Mouse (Mus musculus) testis, adult 2 months (tissue): Measurements from ENCODE around the gene Ogfod2. TPM values are rescaled to one million over a fixed set of nuclear protein-coding genes. Genes with fewer than 3 reads are reported as not detected.

Experiments used
- H3K27ac ChIP-seq: fragments of 200-500 bp; 2 replicates; pipeline ENCODE4 v1.5.1; 2012; ENCODE audit warnings: low read depth, low read length; ENCODE audit not compliant: control insufficient read depth, insufficient read depth
- H3K27me3 ChIP-seq: fragments of 200-500 bp; 2 replicates; pipeline ENCODE4 v1.6.1; 2012; ENCODE audit warnings: mild to moderate bottlenecking, low read length, moderate library complexity; ENCODE audit not compliant: control insufficient read depth, insufficient read depth
- H3K36me3 ChIP-seq: fragments of 200-500 bp; 2 replicates; pipeline ENCODE4 v1.6.1; 2012; ENCODE audit warnings: mild to moderate bottlenecking, low read length; ENCODE audit not compliant: control insufficient read depth, insufficient read depth
- H3K4me1 ChIP-seq: fragments of 200-500 bp; 2 replicates; pipeline ENCODE4 v1.6.1; 2012; ENCODE audit warnings: low read length; ENCODE audit not compliant: control insufficient read depth, insufficient read depth
- H3K4me3 ChIP-seq: fragments of 200-500 bp; 2 replicates; pipeline ENCODE4 v1.5.1; 2012; ENCODE audit warnings: low read depth, mild to moderate bottlenecking, low read length, moderate library complexity, mixed read lengths; ENCODE audit not compliant: control insufficient read depth
- CTCF ChIP-seq: fragments of 200-500 bp; IDR thresholded peaks from 2 replicates; pipeline ENCODE4 v1.5.1; 2012; ENCODE audit warnings: low read depth, mild to moderate bottlenecking, inconsistent platforms, low read length, moderate library complexity; ENCODE audit not compliant: control insufficient read depth, insufficient read depth, insufficient replicate concordance
- POLR2A ChIP-seq: fragments of 200-500 bp; IDR thresholded peaks from 2 replicates; pipeline ENCODE4 v1.6.1; 2012; ENCODE audit warnings: low read depth, mild to moderate bottlenecking, inconsistent platforms, low read length, moderate library complexity; ENCODE audit not compliant: control insufficient read depth
- polyA plus RNA-seq: library from polyadenylated mRNA; depleted of rRNA; stranded (reverse); fragments of >200 nt; gene quantifications from 2 replicates; pipeline ENCODE4 v1.2.3, GENCODE M21; 2012

Gene Ogfod2
- polyA plus RNA-seq, 1 experiment: 50.9 TPM

GRCm38 (mm10) chr5:124111077-124111741, 888 bp upstream of the Ogfod2 start:
- no peaks in the 10 kb centered on the region for H3K27me3 ChIP-seq
- no peak for TF ChIP-seq POLR2A
- TF ChIP-seq CTCF: peak; percentile 93; the same call in 1 of the 2 replicates
- H3K27ac ChIP-seq: peak overlapping the region; percentile 98

GRCm38 (mm10) chr5:124112531-124112930, 434 bp downstream of the Ogfod2 start:
- TF ChIP-seq POLR2A: no peak
- TF ChIP-seq CTCF: peak; percentile 0; the same call in 1 of the 2 replicates
- peak overlapping the region; percentile 97 for H3K4me3 ChIP-seq
- no peaks in the 10 kb centered on the region for H3K27me3 ChIP-seq
- H3K4me1 ChIP-seq: peaks cover 21% of the 10 kb centered on the region
- no peaks in the 10 kb centered on the region for H3K36me3 ChIP-seq
- H3K27ac ChIP-seq: peak overlapping the region; percentile 64

More at GRCm38 (mm10) chr5:124111077-124111741, 888 bp upstream of the Ogfod2 start:
- H3K4me1 ChIP-seq: peaks cover 13% of the 10 kb centered on the region
- peak overlapping the region; percentile 97 for H3K4me3 ChIP-seq
- H3K36me3 ChIP-seq: no peaks in the 10 kb centered on the region

GRCm38 (mm10) chr5:124113030-124113429, 933 bp downstream of the Ogfod2 start:
- Histone ChIP-seq H3K27ac (peak overlapping the region; percentile 64), H3K4me1 (peaks cover 21% of the 10 kb centered on the region), H3K27me3 (no peaks in the 10 kb centered on the region), H3K36me3 (no peaks in the 10 kb centered on the region), H3K4me3 (peak overlapping the region; percentile 97)
- TF ChIP-seq POLR2A: no peak
- TF ChIP-seq CTCF: peak; percentile 31; the same call in 1 of the 2 replicates

GRCm38 (mm10) chr5:124114276-124115025, 2.4 kb downstream of the Ogfod2 start:
- Histone ChIP-seq H3K4me1 (peaks cover 21% of the 10 kb centered on the region), H3K4me3 (no peak overlapping the region), H3K27me3 (no peaks in the 10 kb centered on the region), H3K36me3 (no peaks in the 10 kb centered on the region), H3K27ac (no peak overlapping the region)
- TF ChIP-seq POLR2A: no peak
- no peak for TF ChIP-seq CTCF

- TF ChIP-seq CTCF (no peak), POLR2A (no peak)
- no peaks in the 10 kb centered on the region for H3K36me3 ChIP-seq
- H3K27me3 ChIP-seq: no peaks in the 10 kb centered on the region
- H3K4me1 ChIP-seq: peaks cover 21% of the 10 kb centered on the region
- peak overlapping the region; percentile 95 for H3K4me3 ChIP-seq
- no peak overlapping the region for H3K27ac ChIP-seq
These were observed 3.4 kb downstream of the Ogfod2 start for GRCm38 (mm10) chr5:124115531-124115930.

GRCm38 (mm10) chr5:124115990-124116845, 4.1 kb downstream of the Ogfod2 start, which contains the start of gene Arl6ip4:
Gene Arl6ip4 (plus strand): TSS chr5:124116089.
- peak within 1 kb of the TSS; percentile 79 for H3K27ac ChIP-seq

More at GRCm38 (mm10) chr5:124115990-124116845, 4.1 kb downstream of the Ogfod2 start, which contains the start of gene Arl6ip4:
- no peaks in the 10 kb centered on the region for H3K36me3 ChIP-seq
- H3K4me3 ChIP-seq: peak within 1 kb of the TSS; percentile 95
- H3K27me3 ChIP-seq: no peaks in the 10 kb centered on the region
- peaks cover 15% of the 10 kb centered on the region for H3K4me1 ChIP-seq
- TF ChIP-seq POLR2A (peak; percentile 58), CTCF (no peak)
